Mouse (Mus musculus): ENCODE measurements around the gene Cox17.

- no peak for TF ChIP-seq POLR2A (IDR thresholded peaks at IDR 0.05; ENCODE audit: low read depth, low read length)
- no peak for TF ChIP-seq CTCF (conservative IDR thresholded peaks at IDR 0.05; ENCODE audit: insufficient read depth, insufficient read length, low read depth, low read length)
Observed at GRCm38 (mm10) chr16:38308195-38308594, 38.6 kb upstream of the Cox17 start.

Measured in kidney, adult 2 months (tissue).